Mouse (Mus musculus) adrenal gland, adult 8-10 months (tissue): Measurements from ENCODE around the gene Fbxw7. TPM values are rescaled to one million over a fixed set of nuclear protein-coding genes. Genes with fewer than 3 reads are reported as not detected.

Source experiments
- DNase-seq: peaks from one replicate; pipeline ENCODE4 v3.0.0; 2022
- total RNA-seq, 4 experiments: library from RNA; stranded (reverse); gene quantifications; 2 replicates each; pipeline ENCODE4 v1.2.4; 2022

Gene Fbxw7
- total RNA-seq: 10 to 100 TPM; 17.7 to 20.8 (median 20.0) TPM

- peak; percentile 7 for DNase-seq
Observed at GRCm38 (mm10) chr3:84814762-84815381, at the start of gene Fbxw7. Gene Fbxw7, plus strand, starts transcription at chr3:84815268.

- no peak for DNase-seq
Observed at GRCm38 (mm10) chr3:84768940-84769339, 46.1 kb upstream of the Fbxw7 start.

- no peak for DNase-seq
Observed at GRCm38 (mm10) chr3:84769411-84769810, 45.7 kb upstream of the Fbxw7 start.

- DNase-seq: no peak
Observed at GRCm38 (mm10) chr3:84770518-84770917, 44.5 kb upstream of the Fbxw7 start.

GRCm38 (mm10) chr3:84771980-84772379 is 43.1 kb upstream of the Fbxw7 start:
- no peak for DNase-seq

- DNase-seq: no peak
Observed at GRCm38 (mm10) chr3:84774246-84775066, 40.6 kb upstream of the Fbxw7 start.

GRCm38 (mm10) chr3:84775067-84775423 is 40.0 kb upstream of the Fbxw7 start:
- DNase-seq: no peak

GRCm38 (mm10) chr3:84775577-84775976 is 39.5 kb upstream of the Fbxw7 start:
- DNase-seq: no peak

GRCm38 (mm10) chr3:84776084-84776483 is 39.0 kb upstream of the Fbxw7 start:
- no peak for DNase-seq

- DNase-seq: no peak
Observed at GRCm38 (mm10) chr3:84787914-84788313, 27.2 kb upstream of the Fbxw7 start.

GRCm38 (mm10) chr3:84804036-84804435 is 11.0 kb upstream of the Fbxw7 start:
- DNase-seq: no peak

GRCm38 (mm10) chr3:84806206-84806605 is 8.9 kb upstream of the Fbxw7 start:
- no peak for DNase-seq

- no peak for DNase-seq
Observed at GRCm38 (mm10) chr3:84807826-84808225, 7.2 kb upstream of the Fbxw7 start.

GRCm38 (mm10) chr3:84808906-84809305 is 6.2 kb upstream of the Fbxw7 start:
- no peak for DNase-seq

GRCm38 (mm10) chr3:84810803-84811202 is 4.3 kb upstream of the Fbxw7 start:
- no peak for DNase-seq

GRCm38 (mm10) chr3:84813436-84814156 is 1.5 kb upstream of the Fbxw7 start:
- no peak for DNase-seq

GRCm38 (mm10) chr3:84814157-84814761 is 809 bp upstream of the Fbxw7 start:
- DNase-seq: peak; percentile 100

GRCm38 (mm10) chr3:84815461-84815860 is 393 bp downstream of the Fbxw7 start:
- DNase-seq: peak; percentile 25

- no peak for DNase-seq
Observed at GRCm38 (mm10) chr3:84816951-84817350, 1.9 kb downstream of the Fbxw7 start.

GRCm38 (mm10) chr3:84820654-84821201 is 5.7 kb downstream of the Fbxw7 start:
- no peak for DNase-seq

GRCm38 (mm10) chr3:84825990-84826389 is 10.9 kb downstream of the Fbxw7 start:
- DNase-seq: no peak

- DNase-seq: no peak
Observed at GRCm38 (mm10) chr3:84826405-84826804, 11.3 kb downstream of the Fbxw7 start.

GRCm38 (mm10) chr3:84826938-84827337 is 11.9 kb downstream of the Fbxw7 start:
- DNase-seq: no peak
